15 mouse cellular contexts compared by ENCODE assay signal in genomic region chr2:173220754-173221153, GRCm38 (mm10). TPM values are rescaled to one million over a fixed set of nuclear protein-coding genes. Genes with fewer than 3 reads are reported as not detected.
"Had no signal": no experiment of that assay in that cellular context is flagged by ENCODE, and none has a peak within 500 bp of the region (broad histone marks: within the 10 kb centered on the region; RNA-seq: fewer than 3 reads in every experiment).

No protein-coding gene starts in this region.

- H3K9ac ChIP-seq: limb, embryonic 12.5 days; liver, embryonic 14.5 days; midbrain, embryonic 13.5 days had no signal

- DNase-seq: kidney, adult 9 months; lung, adult 2 months; lung, postnatal 36 days; right cerebral cortex, postnatal 25 days; thymus, postnatal 14 days had no signal

- H3K4me3 ChIP-seq: layer of hippocampus, adult 2 months; limb, embryonic 12.5 days; midbrain, embryonic 13.5 days had no signal

- ATAC-seq: inflammation-experienced regulatory T-cells, adult 6 months; intestine, postnatal 0 days; lung, postnatal 0 days; midbrain, embryonic 13.5 days had no signal

- H3K9me3 ChIP-seq: limb, embryonic 12.5 days; midbrain, embryonic 13.5 days had no signal

- H3K4me2 ChIP-seq: limb, embryonic 12.5 days; midbrain, embryonic 13.5 days had no signal

- H3K27ac ChIP-seq: kidney, postnatal 0 days; layer of hippocampus, adult 2 months; limb, embryonic 12.5 days; liver, embryonic 14.5 days; midbrain, embryonic 13.5 days had no signal

- H3K27me3 ChIP-seq: midbrain, embryonic 13.5 days had no signal

RNA-seq across cellular contexts. Expression of gene Zbp1, which starts 2.0 kb away (rescaled TPM):
- total RNA-seq: layer of hippocampus, postnatal 10 days; left cerebral cortex, postnatal 36 days had no signal
- polyA plus RNA-seq: limb, embryonic 12.5 days had no signal
